In genomic region chr6:52956131-52956530, GRCm38 (mm10) we compare ENCODE assay signal across 14 mouse cellular contexts.
"Had no signal": no experiment of that assay in that cellular context is flagged by ENCODE, and none has a peak within 500 bp of the region (broad histone marks: within the 10 kb centered on the region; RNA-seq: fewer than 3 reads in every experiment).

No protein-coding gene starts in this region.

- H3K27me3 ChIP-seq: liver, embryonic 15.5 days; lung, embryonic 15.5 days; midbrain, embryonic 12.5 days; neural tube, embryonic 12.5 days; stomach, embryonic 15.5 days had no signal

- H3K36me3 ChIP-seq: liver, embryonic 15.5 days; lung, embryonic 15.5 days; midbrain, embryonic 12.5 days; neural tube, embryonic 12.5 days; stomach, embryonic 15.5 days had no signal

- ATAC-seq: liver, postnatal 0 days; lung, postnatal 0 days had no signal

- H3K4me3 ChIP-seq: liver, embryonic 15.5 days; lung, embryonic 15.5 days; megakaryocyte, embryonic 14.5 days; midbrain, embryonic 12.5 days; neural tube, embryonic 12.5 days; stomach, embryonic 15.5 days had no signal

- H3K27ac ChIP-seq: liver, embryonic 15.5 days; lung, embryonic 15.5 days; midbrain, embryonic 12.5 days; neural tube, embryonic 12.5 days; stomach, embryonic 15.5 days; stomach, postnatal 0 days had no signal

- H3K9ac ChIP-seq: liver, embryonic 15.5 days; liver, postnatal 0 days; lung, embryonic 15.5 days; midbrain, embryonic 12.5 days; neural tube, embryonic 12.5 days; stomach, embryonic 15.5 days had no signal

- DNase-seq: liver, postnatal 0 days; lung, adult 2 months; lung, postnatal 14 days; lung, postnatal 36 days; midbrain, embryonic 14.5 days; right cerebral cortex, postnatal 14 days had no signal

- H3K9me3 ChIP-seq: liver, embryonic 15.5 days; lung, embryonic 15.5 days; megakaryocyte, embryonic 14.5 days; midbrain, embryonic 12.5 days; neural tube, embryonic 12.5 days; stomach, embryonic 15.5 days had no signal

- H3K4me2 ChIP-seq: liver, embryonic 15.5 days; lung, embryonic 15.5 days; midbrain, embryonic 12.5 days; neural tube, embryonic 12.5 days; stomach, embryonic 15.5 days had no signal
